Mouse (Mus musculus) liver, postnatal 0 days (tissue): ENCODE measurements at regions not wholly inside any gene's neighbourhood (a gene's known extent, or its start where the extent isn't known, plus 50 kb on each side); places are given as distances from the start of the nearest gene placed in this dataset.

Source experiments
- ATAC-seq: fragments of 200-750 bp; cut with Nextera tagmentation; 2 replicates; pipeline ENCODE4 v1.8.0; 2017; ENCODE audit warnings: mild to moderate bottlenecking, moderate library complexity
- DNase-seq: peaks from one replicate; pipeline ENCODE4 v3.0.0-alpha.2; 2016
- H3K27ac ChIP-seq: fragments of 300-500 bp; sonication (generic); 2 replicates; pipeline ENCODE4 v1.5.1; 2014; ENCODE audit warnings: antibody characterized with exemption, moderate library complexity, mild to moderate bottlenecking, low read depth
- H3K27me3 ChIP-seq: fragments of 300-500 bp; sonication (generic); 2 replicates; pipeline ENCODE4 v1.6.1; 2014; ENCODE audit warnings: low read length, control low read depth, mixed read lengths; ENCODE audit not compliant: insufficient read depth
- H3K36me3 ChIP-seq: fragments of 300-500 bp; sonication (generic); replicated peaks from 2 replicates; pipeline ENCODE4 v1.6.1; 2014; ENCODE audit warnings: mild to moderate bottlenecking, control low read depth, low read length, moderate library complexity, mixed read lengths; ENCODE audit not compliant: insufficient read depth
- H3K4me1 ChIP-seq: fragments of 300-500 bp; sonication (generic); 2 replicates; pipeline ENCODE4 v1.6.1; 2014; ENCODE audit warnings: antibody characterized with exemption, mild to moderate bottlenecking, control low read depth; ENCODE audit not compliant: insufficient read depth
- H3K4me2 ChIP-seq: fragments of 300-500 bp; sonication (generic); 2 replicates; pipeline ENCODE4 v1.6.1; 2014; ENCODE audit warnings: low read depth, mild to moderate bottlenecking, low read length, moderate library complexity, mixed read lengths
- H3K4me3 ChIP-seq: fragments of 300-500 bp; sonication (generic); 2 replicates; pipeline ENCODE4 v1.5.1; 2014; ENCODE audit warnings: low read depth, low read length
- H3K9ac ChIP-seq: fragments of 300-500 bp; sonication (generic); replicated peaks from 2 replicates; pipeline ENCODE4 v1.6.1; 2014; ENCODE audit warnings: mild to moderate bottlenecking, moderate library complexity
- H3K9me3 ChIP-seq: fragments of 300-500 bp; sonication (generic); 2 replicates; pipeline ENCODE4 v1.6.1; 2016; ENCODE audit warnings: mild to moderate bottlenecking, control low read depth, low read length, mixed read lengths
- CTCF ChIP-seq: sonication (generic); IDR thresholded peaks from 2 replicates; pipeline ENCODE4 v1.5.1; 2016; ENCODE audit warnings: antibody characterized with exemption, low read depth
- EP300 ChIP-seq: IDR thresholded peaks from 2 replicates; pipeline ENCODE4 v1.6.1; 2016; ENCODE audit warnings: antibody characterized with exemption, low read depth, mild to moderate bottlenecking
- WGBS: fragments of 180-500 bp; shearing (Covaris S2); extraction: QIAGEN DNeasy Blood & Tissue Kit; methylation state at CpG from one replicate; pipeline ENCODE4 v1.1.7; 2014; ENCODE audit not compliant: insufficient replicate concordance; 5-methylcytosine and 5-hydroxymethylcytosine counted together

DNA sequence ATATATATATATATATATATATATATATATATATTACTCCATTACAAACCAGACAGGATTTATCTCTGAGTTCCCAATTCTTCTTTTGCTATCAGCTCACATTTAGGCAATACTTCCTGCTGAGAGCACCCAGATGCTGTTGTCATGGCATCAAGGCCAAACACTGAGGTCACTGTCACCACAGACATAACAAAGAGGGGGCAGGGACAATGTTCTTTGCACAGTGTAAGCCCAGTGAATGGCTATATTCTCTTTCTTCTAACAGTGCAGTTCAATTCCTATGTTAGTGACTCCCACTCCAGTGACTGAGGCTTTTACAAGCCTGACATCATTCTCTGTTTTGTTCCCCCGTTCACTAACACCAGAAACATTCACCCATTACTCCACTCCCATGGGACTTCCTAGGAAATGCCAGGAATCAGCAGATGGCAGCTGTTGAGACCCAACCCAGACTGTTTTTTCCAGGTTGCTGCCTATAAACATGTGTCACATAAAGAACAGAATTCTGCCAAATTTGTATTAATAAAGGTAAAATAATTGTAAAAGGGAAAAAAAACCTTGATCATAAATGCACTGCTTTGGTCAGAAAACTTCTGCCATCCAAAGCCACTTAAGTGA lies 289.5 kb downstream of the Slc22a22 start:
- WGBS = 32% methylated on average over 1 of the region's 1 CpGs
- Histone ChIP-seq H3K4me3 (no peak overlapping the region), H3K27ac (no peak overlapping the region), H3K4me1 (no peaks in the 10 kb centered on the region), H3K9me3 (no peaks in the 10 kb centered on the region), H3K4me2 (no peak overlapping the region), H3K36me3 (no peaks in the 10 kb centered on the region), H3K27me3 (no peaks in the 10 kb centered on the region), H3K9ac (no peak overlapping the region)
- TF ChIP-seq EP300 (no peak), CTCF (no peak)
- no peak for ATAC-seq
- DNase-seq = no peak

GRCm38 (mm10) chr15:57179138-57179537 lies 298.3 kb downstream of the Slc22a22 start:
- ATAC-seq (no peak), DNase-seq (no peak)
- Histone ChIP-seq H3K4me3 (no peak overlapping the region), H3K9ac (no peak overlapping the region), H3K9me3 (no peaks in the 10 kb centered on the region), H3K27me3 (no peaks in the 10 kb centered on the region), H3K36me3 (no peaks in the 10 kb centered on the region), H3K27ac (no peak overlapping the region), H3K4me2 (no peak overlapping the region), H3K4me1 (no peaks in the 10 kb centered on the region)
- TF ChIP-seq EP300 = no peak
- TF ChIP-seq CTCF = no peak
- WGBS = 50% methylated on average over 1 of the region's 1 CpGs

DNA sequence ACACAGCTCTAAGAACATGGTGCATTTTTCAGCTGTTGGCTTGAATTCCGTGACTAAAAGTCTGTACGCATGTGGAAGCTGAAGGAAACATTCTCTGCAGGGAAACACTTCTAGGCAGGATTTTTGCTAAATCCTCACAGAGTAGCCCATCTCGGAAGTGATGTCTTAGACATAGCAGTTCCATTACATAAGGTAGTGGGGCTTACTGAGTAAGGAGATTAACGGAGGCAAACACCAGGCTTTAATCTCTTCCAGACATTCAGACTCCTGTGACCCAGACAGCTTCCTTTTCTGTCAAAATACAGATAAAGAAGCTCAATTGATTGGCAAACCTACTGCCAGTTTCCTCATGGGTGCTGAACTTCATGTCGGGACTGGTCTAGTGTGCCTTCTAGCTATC lies 304.7 kb downstream of the Slc22a22 start:
- no peak for DNase-seq
- WGBS = 23% methylated on average over 5 of the region's 5 CpGs
- H3K4me2 ChIP-seq = no peak overlapping the region
- H3K9me3 ChIP-seq = no peaks in the 10 kb centered on the region
- H3K36me3 ChIP-seq = no peaks in the 10 kb centered on the region
- no peak overlapping the region for H3K4me3 ChIP-seq
- ATAC-seq = no peak
- H3K4me1 ChIP-seq = no peaks in the 10 kb centered on the region
- no peaks in the 10 kb centered on the region for H3K27me3 ChIP-seq
- H3K27ac ChIP-seq = no peak overlapping the region
- H3K9ac ChIP-seq = no peak overlapping the region
- no peak for TF ChIP-seq EP300
- no peak for TF ChIP-seq CTCF

DNA sequence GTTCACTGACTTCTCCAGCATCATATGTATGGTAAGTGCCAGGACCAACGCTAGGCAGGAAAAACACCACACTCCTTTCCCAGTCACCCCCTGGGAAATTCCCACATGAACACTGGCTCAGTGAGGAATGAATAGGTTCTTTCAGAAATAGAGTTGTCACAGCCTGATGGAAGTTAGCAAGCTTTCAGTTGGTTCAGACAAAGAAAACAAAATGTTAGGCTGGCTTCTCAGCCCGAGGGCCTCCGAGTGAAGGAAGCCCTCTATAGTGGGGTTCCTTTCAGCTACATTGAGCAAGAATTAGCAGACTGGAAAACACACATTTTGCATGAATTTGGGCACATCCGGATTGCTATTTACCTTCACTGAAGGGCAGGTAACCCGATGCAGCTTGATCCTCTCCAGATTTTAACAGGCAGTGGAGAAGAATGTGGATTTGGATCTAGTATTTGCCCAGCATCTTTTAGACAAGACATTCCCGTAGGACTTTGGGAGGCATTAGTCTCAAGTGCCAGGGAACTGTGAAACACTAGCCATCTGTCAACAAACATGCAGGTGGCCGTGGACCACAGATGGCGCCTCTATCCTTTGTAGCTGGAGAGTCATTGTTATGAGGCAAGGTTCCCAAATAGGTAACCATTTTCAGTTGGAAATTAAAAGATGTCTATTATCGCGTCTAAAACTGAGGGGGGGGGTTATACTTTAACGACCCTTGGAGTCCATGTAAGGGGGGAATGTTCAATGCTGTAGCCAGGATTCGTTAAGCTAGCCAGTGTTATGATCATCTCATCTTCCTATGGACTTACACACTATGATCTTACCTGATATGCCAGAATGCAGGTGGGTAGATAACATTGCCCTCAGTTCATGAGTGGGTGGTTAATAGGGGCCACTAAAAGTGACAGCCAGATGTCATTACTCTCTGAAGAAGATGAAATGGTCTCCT lies 314.8 kb downstream of the Slc22a22 start:
- Histone ChIP-seq H3K4me1 (no peaks in the 10 kb centered on the region), H3K4me2 (no peak overlapping the region), H3K36me3 (no peaks in the 10 kb centered on the region), H3K27ac (no peak overlapping the region), H3K4me3 (no peak overlapping the region), H3K9me3 (no peaks in the 10 kb centered on the region), H3K27me3 (no peaks in the 10 kb centered on the region), H3K9ac (no peak overlapping the region)
- ATAC-seq = no peak
- 64% methylated on average over 12 of the region's 12 CpGs for WGBS
- DNase-seq = no peak
- TF ChIP-seq EP300 (no peak), CTCF (no peak)

DNA sequence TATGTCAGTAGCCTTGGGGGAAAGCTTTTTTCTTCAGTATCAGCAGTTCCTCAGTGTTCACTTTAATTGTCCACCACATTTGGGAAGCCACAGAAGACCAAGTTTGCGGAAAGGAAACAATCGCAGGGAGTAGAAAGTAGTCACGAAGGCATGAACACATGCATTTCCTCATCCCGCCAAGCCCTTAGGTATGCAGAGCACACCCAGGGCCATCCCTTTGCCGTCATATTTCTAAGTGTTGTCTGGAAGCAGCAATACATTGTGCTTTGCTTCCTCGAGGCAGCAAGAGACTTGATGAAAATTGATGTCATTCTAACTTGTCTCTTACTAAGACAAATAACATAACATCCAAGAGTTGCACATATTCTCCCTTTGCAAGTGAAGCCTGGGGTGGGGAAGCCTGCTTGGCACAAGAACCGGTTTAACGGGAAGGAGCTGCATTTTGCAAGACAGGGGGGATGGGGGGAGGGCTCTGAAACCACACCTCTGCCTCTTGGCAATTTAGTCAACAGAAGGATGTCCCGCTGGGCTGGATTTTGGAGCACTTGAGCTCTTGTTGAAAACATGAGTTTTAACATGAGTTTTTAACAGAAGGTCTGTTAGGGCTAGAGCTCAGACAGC lies 337.2 kb downstream of the Slc22a22 start:
- Histone ChIP-seq H3K4me1 (no peaks in the 10 kb centered on the region), H3K9me3 (no peaks in the 10 kb centered on the region), H3K27me3 (no peaks in the 10 kb centered on the region), H3K4me2 (no peak overlapping the region), H3K27ac (no peak overlapping the region), H3K4me3 (no peak overlapping the region), H3K9ac (no peak overlapping the region), H3K36me3 (no peaks in the 10 kb centered on the region)
- 31% methylated on average over 9 of the region's 9 CpGs for WGBS
- TF ChIP-seq CTCF (no peak), EP300 (no peak)
- ATAC-seq (no peak), DNase-seq (no peak)

DNA sequence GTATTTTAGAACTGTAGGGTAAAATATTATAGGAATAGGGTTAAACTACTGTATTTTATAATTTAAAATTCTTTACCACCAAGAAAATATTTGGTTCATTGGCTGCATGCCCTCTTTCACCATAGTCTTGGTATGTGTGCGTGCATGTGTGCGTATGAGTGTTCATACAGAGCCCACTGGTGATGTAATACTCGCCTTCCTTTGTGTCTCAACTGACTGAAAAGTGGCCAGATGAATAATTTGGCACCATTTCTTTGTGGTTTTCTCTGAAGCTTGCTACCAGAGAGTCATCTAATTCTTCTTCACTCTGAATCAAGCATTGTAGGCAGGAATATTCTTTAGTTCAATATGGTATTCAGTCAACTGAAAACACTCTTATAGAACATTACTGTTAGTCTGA lies 372.7 kb downstream of the Slc22a22 start:
- no peak for TF ChIP-seq EP300
- no peak for TF ChIP-seq CTCF
- no peak for ATAC-seq
- no peak overlapping the region for H3K4me3 ChIP-seq
- DNase-seq = no peak
- H3K9me3 ChIP-seq = no peaks in the 10 kb centered on the region
- 64% methylated on average over 3 of the region's 3 CpGs for WGBS
- no peak overlapping the region for H3K4me2 ChIP-seq
- H3K27ac ChIP-seq = no peak overlapping the region
- no peaks in the 10 kb centered on the region for H3K4me1 ChIP-seq
- no peaks in the 10 kb centered on the region for H3K27me3 ChIP-seq
- no peaks in the 10 kb centered on the region for H3K36me3 ChIP-seq
- H3K9ac ChIP-seq = no peak overlapping the region
